Mouse (Mus musculus): ENCODE results near the gene Tubd1. TPM values are rescaled to one million over a fixed set of nuclear protein-coding genes. Genes with fewer than 3 reads are reported as not detected.
A peak's percentile ranks its signal among the peaks of the same experiment; 100 is the strongest.

Gene Tubd1
- polyA plus RNA-seq, 1 experiment from 2014 or later = 13.7 TPM

- H3K9me3 ChIP-seq (replicated peaks) = no peaks in the 10 kb centered on the region
- H3K36me3 ChIP-seq = peaks cover 40% of the 10 kb centered on the region
- no peak overlapping the region for H3K9ac ChIP-seq
- peaks cover 39% of the 10 kb centered on the region for H3K4me1 ChIP-seq
- ATAC-seq = no peak
- no peak overlapping the region for H3K4me3 ChIP-seq
- H3K27me3 ChIP-seq (replicated peaks) = no peaks in the 10 kb centered on the region
- 77% methylated on average over 7 of the region's 7 CpGs for WGBS (ENCODE audit: insufficient replicate concordance)
- H3K27ac ChIP-seq = no peak overlapping the region
- H3K4me2 ChIP-seq = no peak overlapping the region
These were observed 51.6 kb downstream of the Tubd1 start for GRCm38 (mm10) chr11:86596187-86596960.

DNA sequence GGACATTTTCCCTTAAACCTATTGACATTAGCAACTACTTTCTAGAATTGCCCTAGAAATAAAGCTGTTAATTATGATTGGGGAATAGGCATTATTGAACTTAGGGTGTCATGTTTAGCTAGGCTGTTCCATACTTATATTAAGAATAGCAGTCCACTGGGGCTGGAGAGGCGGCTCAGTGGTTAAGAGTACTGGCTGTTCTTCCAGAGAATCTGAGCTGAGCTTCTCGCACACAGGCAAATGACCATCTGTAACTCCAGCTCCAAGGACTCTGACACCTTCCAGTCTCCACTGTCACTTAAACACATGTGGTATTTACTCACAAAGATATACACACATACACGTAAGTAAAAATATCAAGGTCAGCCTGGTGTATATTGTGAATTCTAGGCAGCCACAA is 52.2 kb downstream of the Tubd1 start:
- Histone ChIP-seq H3K27me3 (replicated peaks) (no peaks in the 10 kb centered on the region), H3K27ac (no peak overlapping the region)
- WGBS (ENCODE audit: insufficient replicate concordance) = 86% methylated on average over 3 of the region's 3 CpGs

DNA sequence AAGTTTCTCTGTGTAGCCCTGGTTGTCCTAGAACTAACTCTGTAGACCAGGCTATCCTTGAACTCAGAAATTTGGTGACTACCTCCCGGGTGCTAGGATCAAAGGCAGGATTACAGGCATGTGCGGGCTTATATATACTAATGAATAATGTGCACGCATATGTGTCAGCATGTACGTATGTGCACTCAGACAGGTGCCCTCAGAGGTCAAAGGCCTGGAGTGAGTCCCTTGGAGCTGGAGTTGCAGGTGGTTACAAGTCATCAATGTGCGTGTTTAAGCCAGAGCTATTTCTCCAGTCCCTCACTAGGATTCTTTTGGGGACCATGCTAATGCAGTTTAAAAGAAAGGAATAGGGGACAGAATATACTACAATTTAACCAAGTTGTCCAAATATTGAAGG is 53.4 kb downstream of the Tubd1 start:
- Histone ChIP-seq H3K36me3 (peaks cover 43% of the 10 kb centered on the region), H3K4me2 (no peak overlapping the region), H3K27ac (no peak overlapping the region), H3K9me3 (replicated peaks) (no peaks in the 10 kb centered on the region), H3K27me3 (replicated peaks) (no peaks in the 10 kb centered on the region), H3K4me3 (no peak overlapping the region), H3K4me1 (peaks cover 22% of the 10 kb centered on the region), H3K9ac (no peak overlapping the region)
- whole genome bisulfite sequencing (ENCODE audit: insufficient replicate concordance) = 88% methylated on average over 5 of the region's 5 CpGs
- no peak for ATAC-seq

More for the DNA sequence above, 52.2 kb downstream of the Tubd1 start:
- Histone ChIP-seq H3K4me2 (no peak overlapping the region), H3K36me3 (peaks cover 40% of the 10 kb centered on the region), H3K9me3 (replicated peaks) (no peaks in the 10 kb centered on the region), H3K4me1 (peaks cover 34% of the 10 kb centered on the region), H3K9ac (no peak overlapping the region), H3K4me3 (no peak overlapping the region)
- ATAC-seq = no peak

GRCm38 (mm10) chr11:86598572-86598971 is 53.8 kb downstream of the Tubd1 start:
- H3K27ac ChIP-seq = no peak overlapping the region

GRCm38 (mm10) chr11:86599378-86600208 is 54.8 kb downstream of the Tubd1 start:
- ATAC-seq = no peak
- Histone ChIP-seq H3K4me2 (no peak overlapping the region), H3K4me3 (no peak overlapping the region), H3K9ac (no peak overlapping the region), H3K36me3 (peaks cover 41% of the 10 kb centered on the region), H3K4me1 (peaks cover 8% of the 10 kb centered on the region), H3K9me3 (replicated peaks) (no peaks in the 10 kb centered on the region), H3K27me3 (replicated peaks) (no peaks in the 10 kb centered on the region), H3K27ac (no peak overlapping the region)
- WGBS (ENCODE audit: insufficient replicate concordance) = 81% methylated on average over 4 of the region's 4 CpGs

More at GRCm38 (mm10) chr11:86598572-86598971, 53.8 kb downstream of the Tubd1 start:
- 77% methylated on average over 1 of the region's 1 CpGs for WGBS (ENCODE audit: insufficient replicate concordance)
- no peak overlapping the region for H3K4me2 ChIP-seq
- no peaks in the 10 kb centered on the region for H3K27me3 ChIP-seq (replicated peaks)
- H3K9ac ChIP-seq = no peak overlapping the region
- no peak for ATAC-seq
- no peak overlapping the region for H3K4me3 ChIP-seq
- H3K36me3 ChIP-seq = peaks cover 42% of the 10 kb centered on the region
- H3K4me1 ChIP-seq = peaks cover 18% of the 10 kb centered on the region
- no peaks in the 10 kb centered on the region for H3K9me3 ChIP-seq (replicated peaks)

GRCm38 (mm10) chr11:86600209-86600557 is 55.4 kb downstream of the Tubd1 start:
- Histone ChIP-seq H3K4me3 (no peak overlapping the region), H3K4me2 (no peak overlapping the region), H3K27me3 (replicated peaks) (no peaks in the 10 kb centered on the region), H3K9ac (no peak overlapping the region), H3K4me1 (peaks cover 6% of the 10 kb centered on the region; the same call in 1 of the 2 replicates), H3K9me3 (replicated peaks) (no peaks in the 10 kb centered on the region), H3K36me3 (peaks cover 47% of the 10 kb centered on the region), H3K27ac (no peak overlapping the region)
- no peak for ATAC-seq
- WGBS (ENCODE audit: insufficient replicate concordance) = 87% methylated on average over 7 of the region's 7 CpGs

- Histone ChIP-seq H3K9ac (no peak overlapping the region), H3K27ac (no peak overlapping the region), H3K4me1 (peaks cover 3% of the 10 kb centered on the region; the same call in 1 of the 2 replicates), H3K9me3 (replicated peaks) (no peaks in the 10 kb centered on the region), H3K4me3 (no peak overlapping the region), H3K27me3 (replicated peaks) (no peaks in the 10 kb centered on the region), H3K36me3 (peaks cover 52% of the 10 kb centered on the region), H3K4me2 (no peak overlapping the region)
- WGBS (ENCODE audit: insufficient replicate concordance) = 69% methylated on average over 3 of the region's 3 CpGs
- ATAC-seq = no peak
These were observed 57.3 kb downstream of the Tubd1 start for GRCm38 (mm10) chr11:86602116-86602515.

- Histone ChIP-seq H3K27ac (no peak overlapping the region), H3K4me1 (peaks cover 4% of the 10 kb centered on the region; the same call in 1 of the 2 replicates), H3K27me3 (replicated peaks) (no peaks in the 10 kb centered on the region), H3K4me3 (no peak overlapping the region), H3K4me2 (no peak overlapping the region), H3K9ac (no peak overlapping the region), H3K36me3 (peaks cover 52% of the 10 kb centered on the region), H3K9me3 (replicated peaks) (no peaks in the 10 kb centered on the region)
- 91% methylated on average over 1 of the region's 1 CpGs for WGBS (ENCODE audit: insufficient replicate concordance)
- ATAC-seq = no peak
These were observed 58.9 kb downstream of the Tubd1 start for GRCm38 (mm10) chr11:86603719-86604118.

DNA sequence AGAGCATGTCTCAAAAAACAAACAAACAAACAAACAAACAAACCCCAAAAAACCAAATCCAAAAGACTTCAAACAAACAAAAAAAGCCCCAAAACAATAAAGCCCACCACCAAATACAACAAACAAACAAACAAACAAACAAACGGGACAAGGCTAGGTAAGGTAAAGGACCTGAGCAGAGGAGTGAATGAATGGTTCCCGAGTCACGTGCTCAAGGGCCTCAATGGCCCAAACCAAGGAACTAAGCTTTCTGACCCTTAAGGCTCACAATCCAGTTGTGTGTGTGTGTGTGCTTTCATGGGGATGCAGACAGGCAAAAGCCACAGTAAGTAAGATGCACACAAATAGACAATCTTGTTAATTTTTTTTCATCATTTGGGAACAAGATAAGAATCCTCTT is 59.5 kb downstream of the Tubd1 start:
- no peak for ATAC-seq
- Histone ChIP-seq H3K4me1 (peaks cover 5% of the 10 kb centered on the region), H3K4me2 (no peak overlapping the region), H3K9ac (no peak overlapping the region), H3K27ac (no peak overlapping the region; the same call in 1 of the 2 replicates), H3K4me3 (no peak overlapping the region), H3K9me3 (replicated peaks) (no peaks in the 10 kb centered on the region), H3K27me3 (replicated peaks) (no peaks in the 10 kb centered on the region), H3K36me3 (peaks cover 52% of the 10 kb centered on the region)
- WGBS (ENCODE audit: insufficient replicate concordance) = 85% methylated on average over 3 of the region's 3 CpGs

- Histone ChIP-seq H3K4me1 (peaks cover 12% of the 10 kb centered on the region), H3K27ac (peak overlapping the region; percentile 7; the same call in 1 of the 2 replicates), H3K9me3 (replicated peaks) (no peaks in the 10 kb centered on the region), H3K36me3 (peaks cover 49% of the 10 kb centered on the region), H3K9ac (no peak overlapping the region), H3K4me3 (no peak overlapping the region), H3K27me3 (replicated peaks) (no peaks in the 10 kb centered on the region), H3K4me2 (no peak overlapping the region)
- ATAC-seq = no peak
- 80% methylated on average over 5 of the region's 5 CpGs for WGBS (ENCODE audit: insufficient replicate concordance)
These were observed 60.1 kb downstream of the Tubd1 start for GRCm38 (mm10) chr11:86604732-86605520.

DNA sequence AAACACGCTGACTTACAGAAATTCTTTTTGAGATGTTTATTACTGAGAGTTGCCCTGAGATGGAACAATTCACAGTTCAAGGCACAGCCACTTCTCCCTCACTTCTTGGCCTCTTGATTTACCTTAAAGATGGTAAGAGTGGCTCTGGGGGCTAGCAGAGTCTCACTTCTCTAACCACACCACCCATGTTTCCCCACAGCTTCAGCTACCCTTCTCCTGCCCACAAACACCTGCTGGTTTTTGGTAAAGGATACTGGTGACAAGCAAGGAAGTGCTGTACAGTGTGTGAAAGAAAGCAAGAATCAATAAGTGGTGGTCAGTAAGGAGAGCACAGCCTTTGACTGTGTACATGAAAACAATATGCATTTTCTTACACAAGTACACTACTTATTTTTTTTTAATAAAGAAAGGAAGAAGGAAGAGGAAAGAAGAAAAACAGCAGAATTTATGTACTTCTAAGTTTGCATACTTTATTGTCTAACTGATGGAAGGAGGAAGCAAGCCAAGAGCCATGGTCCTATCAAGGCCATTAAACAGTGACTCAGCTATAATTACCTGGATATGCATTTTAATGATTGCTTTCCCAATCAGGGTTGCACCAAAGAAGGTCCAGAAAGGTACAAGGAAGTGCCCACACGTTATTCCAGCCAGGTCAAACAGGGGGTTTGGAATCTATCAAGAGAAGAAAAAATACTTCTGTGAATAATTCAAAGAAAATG is 62.0 kb downstream of the Tubd1 start:
- Histone ChIP-seq H3K27me3 (replicated peaks) (no peaks in the 10 kb centered on the region), H3K36me3 (peaks cover 56% of the 10 kb centered on the region), H3K4me3 (no peak overlapping the region), H3K27ac (no peak overlapping the region), H3K9me3 (replicated peaks) (no peaks in the 10 kb centered on the region), H3K4me2 (no peak overlapping the region), H3K9ac (no peak overlapping the region), H3K4me1 (peaks cover 30% of the 10 kb centered on the region)
- ATAC-seq = no peak
- 83% methylated on average over 2 of the region's 2 CpGs for WGBS (ENCODE audit: insufficient replicate concordance)
